8 mouse cellular contexts compared by ENCODE assay signal in the genomic region with DNA sequence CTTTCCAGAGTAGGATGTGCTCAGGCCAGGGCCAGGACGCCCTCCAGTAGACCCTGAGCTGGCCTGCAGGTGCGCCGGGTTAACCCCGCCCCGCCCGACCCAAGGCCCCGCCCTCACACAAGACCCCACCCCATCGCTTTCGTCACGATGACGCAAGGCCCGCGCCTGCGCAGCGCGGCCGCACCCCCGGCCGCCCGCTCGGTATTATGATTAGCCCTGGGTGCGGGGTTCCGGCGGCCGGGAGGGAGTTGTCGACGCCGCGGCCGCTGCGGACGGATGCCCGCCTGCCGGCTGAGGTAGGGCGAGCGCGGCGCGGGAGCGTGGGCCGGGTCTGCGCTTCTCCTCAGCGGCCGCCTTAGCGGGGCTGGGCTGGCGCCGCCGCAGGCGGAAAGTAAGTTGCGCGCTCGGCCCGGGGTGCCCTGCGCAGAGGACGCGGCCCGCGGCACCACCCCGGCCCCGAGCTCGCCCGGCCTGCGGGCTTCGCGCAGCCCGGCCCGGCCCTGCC. TPM values are rescaled to one million over a fixed set of nuclear protein-coding genes. Genes with fewer than 3 reads are reported as not detected.
A peak's percentile ranks its signal among the peaks of the same experiment; 100 is the strongest.
DNase-seq lines count a peak whose midpoint lies in the region; ATAC-seq and TF ChIP-seq lines count a peak whose summit lies in the region.

A gene (plus strand): TSS at position 155 of the 505 bp plus-strand sequence.

- H3K9ac ChIP-seq in heart, embryonic 11.5 days (ENCODE audit: low read depth, low read length) = peak within 1 kb of the TSS; percentile 89
- H3K9ac ChIP-seq in kidney, embryonic 15.5 days = peak within 1 kb of the TSS; percentile 99
- H3K9ac ChIP-seq in limb, embryonic 15.5 days = peak within 1 kb of the TSS; percentile 96
- peak within 1 kb of the TSS; percentile 87 for H3K9ac ChIP-seq in midbrain, postnatal 0 days (replicated peaks; ENCODE audit: low read length, poor library complexity, severe bottlenecking)

- H3K4me3 ChIP-seq in C2C12 (ENCODE audit: insufficient read depth, poor library complexity, severe bottlenecking) = peak within 1 kb of the TSS; percentile 59
- H3K4me3 ChIP-seq in heart, embryonic 11.5 days (ENCODE audit: low read depth, low read length) = peak within 1 kb of the TSS; percentile 82
- H3K4me3 ChIP-seq in kidney, embryonic 15.5 days (replicated peaks) = peak within 1 kb of the TSS; percentile 93
- H3K4me3 ChIP-seq in limb, embryonic 15.5 days = peak within 1 kb of the TSS; percentile 91
- H3K4me3 ChIP-seq in midbrain, postnatal 0 days (ENCODE audit: low read depth, low read length) = peak within 1 kb of the TSS; percentile 90

- H3K79me3 ChIP-seq in C2C12 (ENCODE audit: low read depth) = peaks cover 5% of the 10 kb centered on the region

- H3K27ac ChIP-seq in heart, embryonic 11.5 days (ENCODE audit: low read depth, low read length) = peak within 1 kb of the TSS; percentile 88
- peak within 1 kb of the TSS; percentile 88 for H3K27ac ChIP-seq in kidney, embryonic 15.5 days
- peak within 1 kb of the TSS; percentile 83 for H3K27ac ChIP-seq in limb, embryonic 15.5 days
- peak within 1 kb of the TSS; percentile 83 for H3K27ac ChIP-seq in midbrain, postnatal 0 days (ENCODE audit: low read depth, low read length)

- H3K79me2 ChIP-seq in C2C12 (ENCODE audit: control insufficient read depth, insufficient read depth) = peaks cover 40% of the 10 kb centered on the region

- peak within 1 kb of the TSS; percentile 75 for H3ac ChIP-seq in C2C12 (ENCODE audit: control insufficient read depth, insufficient read length, low read depth)

- peak; percentile 84 for ATAC-seq in erythroblast, adult 5-6 weeks (replicated peaks; ENCODE audit: low FRiP score, poor library complexity, severe bottlenecking)
- ATAC-seq in heart, embryonic 11.5 days (replicated peaks; ENCODE audit: insufficient number of reproducible peaks, low FRiP score, low TSS enrichment) = peak; percentile 94
- peak; percentile 98 for ATAC-seq in kidney, embryonic 15.5 days (replicated peaks; ENCODE audit: low FRiP score)
- peak; percentile 94 for ATAC-seq in limb, embryonic 15.5 days (ENCODE audit: insufficient number of reproducible peaks, low FRiP score, low TSS enrichment, low read depth)
- ATAC-seq in midbrain, postnatal 0 days (ENCODE audit: low FRiP score) = peak; percentile 97

- TF ChIP-seq CTCF in C2C12 (IDR thresholded peaks at IDR 0.05; ENCODE audit: control insufficient read depth, insufficient read depth, insufficient read length) = no peak
- no peak for TF ChIP-seq CTCF in brain, embryonic 14.5 days (IDR thresholded peaks at IDR 0.05; ENCODE audit: borderline replicate concordance, extremely low read depth, insufficient read depth, insufficient read length)
- no peak; the same call in 1 of the 2 replicates for TF ChIP-seq CTCF in midbrain, postnatal 0 days (IDR thresholded peaks at IDR 0.05)

- H3K36me3 ChIP-seq in C2C12 (ENCODE audit: control insufficient read depth, insufficient read depth) = no peaks in the 10 kb centered on the region
- no peaks in the 10 kb centered on the region for H3K36me3 ChIP-seq in heart, embryonic 11.5 days (ENCODE audit: control insufficient read depth, insufficient read depth, low read length)
- H3K36me3 ChIP-seq in kidney, embryonic 15.5 days = no peaks in the 10 kb centered on the region
- no peaks in the 10 kb centered on the region for H3K36me3 ChIP-seq in limb, embryonic 15.5 days
- 0 out of 2 replicates have a peak, but pooled peaks cover 4% of the 10 kb centered on the region for H3K36me3 ChIP-seq in midbrain, postnatal 0 days (ENCODE audit: insufficient read depth, low read length)

- peaks cover 11% of the 10 kb centered on the region for H3K4me1 ChIP-seq in heart, embryonic 11.5 days (ENCODE audit: control insufficient read depth, insufficient read depth, low read length)
- H3K4me1 ChIP-seq in kidney, embryonic 15.5 days = peaks cover 12% of the 10 kb centered on the region
- H3K4me1 ChIP-seq in limb, embryonic 15.5 days = peaks cover 4% of the 10 kb centered on the region
- H3K4me1 ChIP-seq in midbrain, postnatal 0 days (ENCODE audit: insufficient read depth, low read length) = no peaks in the 10 kb centered on the region

- DNase-seq in brain, embryonic 14.5 days (ENCODE audit: low read depth) = peak; percentile 94
- DNase-seq in midbrain, postnatal 0 days (ENCODE audit: low spot score) = peak; percentile 91
- DNase-seq in spleen, postnatal 10 days (ENCODE audit: low spot score in 2 of 2) = peak; percentile 79 to 85

- under 1% methylated on average over 52 of the region's 67 CpGs for WGBS in heart, embryonic 11.5 days (ENCODE audit: insufficient replicate concordance)
- under 1% methylated on average over 67 of the region's 67 CpGs for WGBS in kidney, embryonic 15.5 days
- under 1% methylated on average over 67 of the region's 67 CpGs for WGBS in limb, embryonic 15.5 days
- WGBS in midbrain, postnatal 0 days = under 1% methylated on average over 37 of the region's 67 CpGs

- H3K27me3 ChIP-seq in C2C12 (ENCODE audit: control insufficient read depth, insufficient read depth, insufficient read length) = no peaks in the 10 kb centered on the region
- no peaks in the 10 kb centered on the region for H3K27me3 ChIP-seq in heart, embryonic 11.5 days (ENCODE audit: control insufficient read depth, insufficient read depth, low read length)
- H3K27me3 ChIP-seq in kidney, embryonic 15.5 days = no peaks in the 10 kb centered on the region
- H3K27me3 ChIP-seq in limb, embryonic 15.5 days = no peaks in the 10 kb centered on the region
- no peaks in the 10 kb centered on the region for H3K27me3 ChIP-seq in midbrain, postnatal 0 days (ENCODE audit: insufficient read depth, low read length)

- peak; percentile 97 for TF ChIP-seq POLR2A in brain, embryonic 14.5 days (IDR thresholded peaks at IDR 0.05; ENCODE audit: borderline replicate concordance, extremely low read depth, insufficient read depth, insufficient read length, poor library complexity, severe bottlenecking)

- H3K4me2 ChIP-seq in heart, embryonic 11.5 days = peak within 1 kb of the TSS; percentile 93
- H3K4me2 ChIP-seq in kidney, embryonic 15.5 days = peak within 1 kb of the TSS; percentile 62
- peak within 1 kb of the TSS; percentile 64 for H3K4me2 ChIP-seq in limb, embryonic 15.5 days
- H3K4me2 ChIP-seq in midbrain, postnatal 0 days (ENCODE audit: low read depth, low read length, poor library complexity, severe bottlenecking) = peak within 1 kb of the TSS; percentile 77

- no peaks in the 10 kb centered on the region for H3K9me3 ChIP-seq in heart, embryonic 11.5 days (replicated peaks; ENCODE audit: control insufficient read depth, low read length)
- H3K9me3 ChIP-seq in kidney, embryonic 15.5 days (replicated peaks) = no peaks in the 10 kb centered on the region
- no peaks in the 10 kb centered on the region for H3K9me3 ChIP-seq in limb, embryonic 15.5 days
- H3K9me3 ChIP-seq in midbrain, postnatal 0 days (ENCODE audit: low read length) = no peaks in the 10 kb centered on the region

TF ChIP-seq in C2C12, 6 proteins besides CTCF, POLR2A, EP300 and RAD21:
- TF ChIP-seq CEBPB (IDR thresholded peaks at IDR 0.05; ENCODE audit: low read depth) = no peak

RNA-seq across cellular contexts. Expression of the gene that starts here (rescaled TPM):
- polyA plus RNA-seq in C2C12 (2012; fragmentation: generic; extraction: Trizol) = 9.8 TPM
- polyA plus RNA-seq in brain, embryonic 14.5 days (2012; rRNA removed) = 59.8 and 80.6 TPM in 2 replicates
- 4.2 and 10.0 TPM in 2 replicates for total RNA-seq in erythroblast, adult 5-6 weeks (2015; ENCODE audit: low replicate concordance)
- total RNA-seq in erythroblast, adult 5-6 weeks (2017; ENCODE audit: low replicate concordance) = 10.0 and 28.9 TPM in 2 replicates
- 30.6 and 32.9 TPM in 2 replicates for polyA plus RNA-seq in heart, embryonic 11.5 days (2014; fragmentation: Nextera tagmentation; extraction: Ambion mirVana)
- 59.8 and 62.7 TPM in 2 replicates for polyA plus RNA-seq in kidney, embryonic 15.5 days (2015; fragmentation: Nextera tagmentation; extraction: Ambion mirVana)
- 58.0 and 58.3 TPM in 2 replicates for polyA plus RNA-seq in limb, embryonic 15.5 days (2015; fragmentation: Nextera tagmentation; extraction: Ambion mirVana)
- 90.5 and 101 TPM in 2 replicates for total RNA-seq in midbrain, postnatal 0 days (2014; rRNA removed)
- 77.2 and 79.9 TPM in 2 replicates for polyA plus RNA-seq in midbrain, postnatal 0 days (2015; fragmentation: Nextera tagmentation; extraction: Ambion mirVana)

Comparison
In these comparisons a context has a peak if more than half of its experiments do, and no peak if none do; other contexts are left out.
1. Peak in every context shown above with its lines: DNase-seq, ATAC-seq, H3K4me3 ChIP-seq and H3K27ac ChIP-seq.